Mouse (Mus musculus) frontal cortex, postnatal 36 days (tissue): Measurements from ENCODE around the gene Klhdc10.
"Not testable (repeated sequence)": the region's sequence is repeated elsewhere in the genome, so short reads cannot be mapped to it uniquely, and the experiment has no call there.

Experiments
- DNase-seq, 2 experiments: peaks; one replicate each; pipeline ENCODE4 v3.0.0; 2022; ENCODE audit warnings: low spot score in 2 of 2

The Klhdc10 gene

GRCm38 (mm10) chr6:30401308-30402015 lies at the start of gene Klhdc10:
Gene Klhdc10, plus strand, starts transcription at chr6:30401868.
- peak; percentile 100 for DNase-seq

- no peak for DNase-seq
Measured at GRCm38 (mm10) chr6:30352762-30353161, 48.9 kb upstream of the Klhdc10 start.

GRCm38 (mm10) chr6:30353661-30354060 lies 48.0 kb upstream of the Klhdc10 start:
- DNase-seq, result no peak

GRCm38 (mm10) chr6:30354760-30355159 lies 46.9 kb upstream of the Klhdc10 start:
- no peak for DNase-seq

- DNase-seq, result no peak
Measured at GRCm38 (mm10) chr6:30355701-30356100, 46.0 kb upstream of the Klhdc10 start.

GRCm38 (mm10) chr6:30356161-30356560 lies 45.5 kb upstream of the Klhdc10 start:
- no peak for DNase-seq

GRCm38 (mm10) chr6:30356680-30357079 lies 45.0 kb upstream of the Klhdc10 start:
- no peak for DNase-seq

GRCm38 (mm10) chr6:30357561-30358177 lies 44.0 kb upstream of the Klhdc10 start:
- peak; percentile 70 to 87 for DNase-seq

GRCm38 (mm10) chr6:30359762-30360509 lies 41.7 kb upstream of the Klhdc10 start:
- DNase-seq, result no peak

- no peak for DNase-seq
Measured at GRCm38 (mm10) chr6:30363808-30364207, 37.9 kb upstream of the Klhdc10 start.

- no peak for DNase-seq
Measured at GRCm38 (mm10) chr6:30369291-30369690, 32.4 kb upstream of the Klhdc10 start.

- peak in 1 of 2 experiments; percentile 19 for DNase-seq
Measured at GRCm38 (mm10) chr6:30372627-30373369, 28.9 kb upstream of the Klhdc10 start.

- DNase-seq, result no peak
Measured at GRCm38 (mm10) chr6:30374731-30375510, 26.7 kb upstream of the Klhdc10 start.

- DNase-seq, result no peak
Measured at GRCm38 (mm10) chr6:30375791-30376190, 25.9 kb upstream of the Klhdc10 start.

- DNase-seq, result no peak
Measured at GRCm38 (mm10) chr6:30381116-30381515, 20.6 kb upstream of the Klhdc10 start.

- DNase-seq, result not testable (repeated sequence)
Measured at GRCm38 (mm10) chr6:30390271-30390670, 11.4 kb upstream of the Klhdc10 start.

GRCm38 (mm10) chr6:30390714-30391697 lies 10.7 kb upstream of the Klhdc10 start, which contains the start of gene Zc3hc1:
Gene Zc3hc1, minus strand, starts transcription at chr6:30391028.
- peak; percentile 78 to 79 for DNase-seq

- DNase-seq, result no peak
Measured at GRCm38 (mm10) chr6:30391996-30392395, 9.7 kb upstream of the Klhdc10 start.

GRCm38 (mm10) chr6:30400146-30400545 lies 1.5 kb upstream of the Klhdc10 start:
- no peak for DNase-seq

- peak in 1 of 2 experiments; percentile 22 for DNase-seq
Measured at GRCm38 (mm10) chr6:30400716-30401115, 952 bp upstream of the Klhdc10 start.
